Mouse (Mus musculus) kidney, adult 9 months (tissue): ENCODE measurements around the gene Dnajc1.

ENCODE experiments used
- DNase-seq: peaks from one replicate; pipeline ENCODE4 v3.0.0; 2022

Dnajc1 gene

DNA sequence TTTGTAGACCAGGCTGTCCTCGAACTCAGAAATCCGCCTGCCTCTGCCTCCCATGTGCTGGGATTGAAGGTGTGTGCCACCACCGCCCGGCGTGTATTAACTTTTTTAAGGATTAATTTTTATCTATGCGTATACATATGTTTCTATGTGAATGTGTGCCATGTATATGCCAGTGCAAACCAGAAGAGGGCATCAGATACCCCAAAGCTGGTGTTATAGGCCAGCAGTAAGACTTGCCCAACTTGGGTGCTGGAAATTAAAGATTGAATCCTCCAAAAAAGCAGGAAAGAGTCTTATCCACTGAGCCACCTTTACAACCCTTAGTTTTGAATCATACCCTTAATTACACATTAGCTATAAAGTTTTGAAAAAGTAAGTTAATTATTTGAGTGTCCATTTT lies 107.5 kb downstream of the Dnajc1 start:
- peak; percentile 4 for DNase-seq

DNA sequence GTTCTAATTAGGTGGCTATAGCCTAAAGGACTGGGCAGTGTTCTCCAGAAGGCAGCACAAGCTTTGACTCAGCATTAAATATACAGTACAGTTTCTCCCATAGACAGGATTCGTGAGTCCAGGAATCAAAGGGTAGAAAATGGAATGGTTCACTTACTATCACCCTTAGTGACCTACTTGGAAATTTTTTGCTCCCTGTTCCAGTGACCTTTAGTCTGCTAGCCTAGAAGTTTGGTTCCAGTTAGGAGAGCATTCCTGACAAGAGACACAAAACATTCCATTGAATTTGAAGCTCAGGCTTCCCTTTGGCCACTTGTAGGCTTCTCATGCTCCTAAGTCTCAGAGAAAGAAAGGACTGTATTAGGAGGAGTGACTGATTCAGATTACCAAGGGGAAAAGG lies 126.9 kb downstream of the Dnajc1 start:
- DNase-seq, result peak; percentile 60

DNA sequence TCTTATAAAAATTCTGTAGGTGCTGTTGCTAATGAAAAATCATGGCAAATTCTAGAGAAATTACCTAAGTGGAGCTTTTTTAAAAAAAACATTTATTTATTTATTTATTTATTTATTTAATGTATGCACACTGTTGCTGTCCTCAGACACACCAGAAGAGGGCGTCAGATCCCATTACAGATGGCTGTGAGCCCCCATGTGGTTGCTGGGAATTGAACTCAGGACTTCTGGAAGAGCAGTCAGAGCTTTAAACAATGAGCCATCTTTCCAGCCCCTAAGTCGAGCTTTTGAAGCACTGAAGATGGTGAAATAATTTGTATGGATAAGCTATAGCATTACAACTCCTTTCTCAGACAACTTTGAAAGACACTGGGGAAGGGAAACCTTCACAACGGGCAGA lies 128.1 kb downstream of the Dnajc1 start:
- DNase-seq, result no peak

DNA sequence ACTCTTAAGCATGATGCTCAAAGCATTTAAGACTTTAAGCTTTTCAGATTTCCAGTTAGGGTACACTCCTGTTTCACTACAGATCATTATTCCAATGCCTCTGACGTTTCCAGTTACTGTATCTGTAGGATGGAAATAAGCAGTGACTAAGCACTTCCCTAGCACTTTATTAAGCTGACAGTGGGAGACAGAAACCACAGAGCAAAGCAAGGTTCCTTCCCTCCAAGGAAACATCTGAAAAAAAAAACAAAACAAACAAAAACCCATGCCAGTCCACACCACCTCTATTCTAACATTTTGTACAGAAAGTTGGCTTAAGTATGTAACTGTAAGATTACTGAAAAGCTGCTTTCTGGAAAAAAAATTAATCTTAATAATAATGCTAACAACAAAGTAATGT lies 130.3 kb downstream of the Dnajc1 start:
- no peak for DNase-seq

DNA sequence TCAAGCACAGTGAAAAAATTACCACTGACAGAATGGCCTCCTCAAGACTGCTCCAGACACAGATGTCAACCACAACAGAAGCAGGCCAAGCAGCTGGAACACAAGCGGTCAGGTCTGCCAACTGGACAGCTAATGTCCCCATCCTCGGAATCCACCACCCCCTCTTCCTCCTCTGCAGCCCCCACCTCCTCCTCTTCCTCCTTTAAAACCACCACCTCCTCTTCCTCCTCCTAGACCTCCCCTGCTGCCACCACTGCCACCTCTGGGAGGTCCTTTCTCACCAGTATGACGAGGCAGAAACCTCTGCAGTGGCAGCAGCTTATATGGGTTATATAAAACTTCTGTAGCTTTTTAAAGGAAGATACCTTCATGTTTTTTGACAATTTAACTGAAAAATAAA lies 143.4 kb downstream of the Dnajc1 start:
- no peak for DNase-seq

DNA sequence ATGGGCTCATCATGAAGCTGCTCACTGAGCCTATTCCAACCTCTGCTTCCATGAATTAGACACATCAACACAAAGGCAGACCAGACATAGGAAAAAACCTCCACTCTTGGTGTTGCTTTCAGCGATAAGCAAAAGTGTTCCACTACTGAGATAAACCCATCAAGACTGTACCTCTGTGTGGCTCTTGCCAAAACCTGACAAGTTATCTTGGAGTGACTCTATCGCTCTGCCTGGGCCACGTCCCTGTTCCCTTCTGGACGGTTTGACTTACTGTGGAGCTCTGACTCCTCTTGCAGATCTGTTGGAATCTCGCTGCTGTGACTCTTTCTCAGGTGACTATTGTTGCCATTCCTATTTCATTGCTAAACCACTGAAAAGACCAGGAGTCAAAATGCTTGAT lies 157.1 kb downstream of the Dnajc1 start:
- DNase-seq, result no peak

DNA sequence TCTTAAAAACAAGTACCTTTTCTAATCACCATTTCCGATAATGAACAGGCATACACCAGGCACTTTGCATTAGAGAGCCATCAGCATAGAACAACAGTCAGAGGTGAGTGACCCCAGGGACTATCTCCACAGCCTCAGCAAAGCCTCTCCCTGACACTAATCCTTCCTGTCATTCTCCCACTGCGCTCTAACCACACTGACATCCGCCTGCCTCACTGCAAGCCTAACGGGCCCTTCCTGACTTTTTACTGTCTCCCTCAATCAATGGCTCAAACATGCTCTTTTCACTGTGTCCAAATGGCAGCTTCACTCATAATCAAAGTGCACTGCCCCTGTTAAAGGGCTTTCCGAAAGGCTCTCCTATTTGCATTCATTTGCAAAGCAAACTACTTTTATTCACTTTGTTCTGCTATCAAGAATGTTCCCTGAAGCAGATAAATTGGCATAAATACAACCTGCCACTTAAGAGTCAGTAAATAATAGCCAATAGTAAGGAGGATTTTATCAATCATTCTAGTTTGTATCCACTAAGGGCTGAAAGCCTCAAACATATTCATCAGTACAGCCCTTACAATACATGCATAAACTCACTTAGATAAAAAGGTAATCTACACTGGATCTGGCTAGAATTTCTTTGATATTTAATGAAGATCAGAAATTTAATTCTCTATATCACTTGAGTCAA lies 159.6 kb downstream of the Dnajc1 start:
- no peak for DNase-seq

DNA sequence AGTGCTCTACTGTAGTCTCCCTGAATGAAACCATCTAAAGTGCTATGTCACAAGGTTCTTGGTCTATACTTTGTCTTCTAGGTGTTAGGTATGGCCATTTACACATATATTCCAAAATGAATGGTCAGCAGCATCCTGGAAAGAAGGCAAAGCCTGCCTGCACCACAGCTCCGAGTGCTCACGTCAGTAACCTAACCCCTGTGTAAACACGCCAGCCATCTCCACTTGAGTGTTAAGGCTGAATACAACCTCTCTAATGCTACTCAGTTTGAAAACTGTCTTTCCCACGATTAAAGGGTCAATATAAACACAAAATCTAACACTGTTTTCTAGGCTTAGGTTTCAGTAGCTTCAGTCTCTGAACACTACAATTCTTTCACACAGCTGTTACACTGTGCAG lies 161.5 kb downstream of the Dnajc1 start:
- DNase-seq, result no peak

DNA sequence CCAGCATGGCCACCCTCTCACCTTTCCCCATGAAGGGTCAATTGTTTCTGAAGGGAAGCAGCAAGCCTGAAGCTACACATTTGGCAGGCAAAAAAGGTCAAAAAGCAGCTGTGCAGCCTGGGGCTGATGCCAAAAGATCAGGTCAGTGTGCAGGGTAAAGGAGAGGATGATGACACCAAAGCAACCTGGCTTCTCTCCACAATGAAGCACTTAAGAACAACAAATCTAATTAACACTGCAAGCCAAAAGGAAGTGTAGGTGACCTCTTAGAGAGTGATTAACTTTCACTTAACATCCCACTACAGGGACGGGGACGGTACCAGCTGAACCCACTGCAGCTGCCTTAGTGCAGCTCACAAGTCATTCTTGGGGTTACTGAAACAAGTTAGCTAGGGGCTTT lies 163.4 kb downstream of the Dnajc1 start:
- DNase-seq, result peak; percentile 59

DNA sequence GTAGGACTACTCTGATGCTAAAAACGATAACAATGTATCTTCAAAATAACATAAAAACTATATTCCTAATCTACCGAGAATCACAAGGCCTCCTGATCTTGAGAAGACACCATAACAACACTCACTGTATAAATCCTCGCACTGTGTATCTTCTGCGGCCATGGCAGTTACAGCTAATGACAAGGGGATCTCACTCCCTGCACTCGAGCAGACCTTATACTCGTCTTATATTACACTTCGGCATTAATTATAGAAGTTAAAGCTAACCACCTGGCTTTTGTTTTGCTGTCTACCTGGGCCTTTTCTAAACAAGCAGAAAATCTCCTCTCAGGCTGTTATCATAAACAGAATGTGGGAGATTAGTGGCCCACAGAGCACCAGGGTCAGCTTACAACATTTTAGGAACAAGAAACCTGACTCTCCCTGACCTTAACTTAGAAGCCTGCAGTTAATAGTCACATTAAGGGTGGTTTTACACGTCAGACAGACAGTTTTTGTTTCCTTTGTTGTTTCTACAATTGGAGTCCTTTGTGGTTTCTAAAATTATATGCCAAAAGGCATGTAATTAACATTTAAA lies 164.1 kb downstream of the Dnajc1 start:
- no peak for DNase-seq

DNA sequence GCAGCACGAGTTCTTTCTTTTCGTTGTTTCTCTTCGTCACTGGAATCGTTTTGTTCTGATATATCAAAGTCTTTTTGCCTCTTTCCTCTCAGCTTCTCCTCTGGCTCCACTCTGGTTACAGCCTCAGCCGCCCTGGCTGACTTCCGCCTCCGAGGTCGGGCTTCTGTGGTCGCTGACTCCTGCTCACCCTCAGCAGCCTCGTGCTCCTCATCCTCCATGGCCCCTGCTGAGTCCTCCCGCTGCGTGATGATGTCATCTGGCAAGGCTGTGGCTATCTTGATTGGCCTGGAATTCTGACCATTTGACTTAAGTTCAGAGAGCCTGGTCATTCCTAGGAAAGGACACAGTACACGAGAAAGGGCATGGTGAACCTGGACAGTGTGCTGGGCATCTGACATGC lies 173.1 kb downstream of the Dnajc1 start:
- no peak for DNase-seq

DNA sequence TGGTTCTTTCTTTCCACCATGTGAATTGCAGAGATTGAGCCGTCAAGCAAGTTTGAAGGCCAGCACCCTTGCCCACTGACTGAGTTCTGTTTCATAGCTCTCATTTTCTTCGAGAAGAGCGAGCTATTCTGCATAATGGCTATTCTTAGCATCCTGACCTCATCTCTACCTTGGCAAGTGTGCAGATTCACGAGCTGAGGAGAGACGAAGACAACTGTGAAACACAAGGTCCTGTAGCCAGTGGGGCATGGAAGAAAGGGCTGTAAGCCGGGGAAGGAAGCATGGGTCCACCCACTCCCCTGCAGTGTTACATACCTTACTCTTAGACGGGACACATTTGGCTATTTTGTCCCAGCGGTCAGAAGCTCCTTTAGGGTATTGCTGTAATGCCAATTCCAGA lies 173.5 kb downstream of the Dnajc1 start:
- DNase-seq, result no peak

DNA sequence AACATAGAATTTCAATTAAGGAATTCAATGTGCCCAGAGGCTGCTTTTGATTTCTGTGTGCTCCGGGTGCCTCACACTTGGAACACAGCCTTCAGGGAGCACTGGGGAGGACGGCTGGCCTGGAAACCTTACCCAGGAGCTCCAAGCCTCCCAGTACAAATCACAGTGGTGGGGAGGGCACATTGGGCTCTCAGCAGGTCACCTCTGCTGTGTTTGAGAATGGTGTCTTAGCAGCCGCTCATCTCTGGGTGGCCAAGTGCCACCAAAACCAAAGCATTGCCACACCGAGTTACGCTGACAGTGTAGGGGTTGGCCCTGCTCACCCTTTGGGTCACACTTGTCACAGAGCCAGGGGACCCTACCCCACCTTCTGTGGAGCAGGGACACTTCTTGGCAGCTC lies 174.1 kb downstream of the Dnajc1 start:
- no peak for DNase-seq

DNA sequence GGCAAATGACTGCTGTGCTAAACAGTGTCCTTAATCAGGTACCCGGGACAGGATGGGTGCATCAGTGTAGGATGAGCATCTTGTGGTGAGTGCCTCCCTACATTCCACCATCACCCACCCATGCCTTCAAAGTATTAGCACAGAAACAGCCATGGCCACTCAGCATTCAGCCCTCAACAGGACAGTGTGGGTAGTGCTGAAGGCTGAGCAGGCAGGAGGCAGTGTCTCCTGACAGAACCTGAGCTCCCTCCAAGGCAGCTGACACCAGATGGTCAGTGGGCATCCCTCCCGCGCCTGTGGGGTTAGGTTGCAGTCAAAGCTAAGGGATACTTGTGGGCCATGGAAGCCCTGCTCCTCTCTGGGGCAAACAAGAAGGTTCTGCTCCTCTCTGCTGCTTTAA lies 174.8 kb downstream of the Dnajc1 start:
- no peak for DNase-seq

DNA sequence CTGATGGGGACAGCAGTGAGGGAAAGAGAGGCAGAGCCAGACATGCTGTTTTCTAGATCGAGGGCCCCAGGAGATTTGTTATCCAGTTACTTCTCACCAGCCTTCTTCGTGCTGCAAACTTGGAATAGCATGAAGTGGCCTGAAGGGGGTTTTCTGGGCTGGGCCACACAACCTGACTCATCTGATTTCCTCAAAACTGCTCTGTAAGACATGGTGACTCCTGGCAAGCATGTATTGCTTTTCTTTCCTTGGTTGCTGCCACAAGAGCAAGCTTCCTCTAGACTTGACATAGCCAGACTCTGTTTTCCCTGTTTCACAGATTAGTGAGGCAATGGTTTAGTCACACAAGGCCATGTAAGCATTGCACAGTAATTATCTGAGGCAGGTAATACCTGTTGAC lies 178.6 kb downstream of the Dnajc1 start:
- DNase-seq, result no peak

DNA sequence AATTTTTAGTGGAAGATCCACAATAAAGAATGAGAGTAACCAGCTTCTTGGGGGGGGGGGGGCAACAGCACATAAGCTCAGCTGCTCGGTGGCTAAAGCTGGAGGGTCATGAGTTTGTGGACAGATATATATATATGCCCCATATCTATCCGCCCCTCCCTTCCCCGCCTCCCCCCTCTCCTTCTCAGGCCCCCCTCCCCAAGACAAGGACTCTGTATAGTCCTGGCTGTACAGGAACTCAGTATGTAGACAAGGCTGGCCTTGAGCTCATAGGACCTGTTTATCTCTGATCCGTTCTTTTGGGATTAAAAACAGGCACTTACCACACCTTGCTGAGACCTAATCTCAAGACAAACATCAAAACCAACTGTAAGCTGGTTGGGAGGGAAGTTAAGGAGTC lies 182.7 kb downstream of the Dnajc1 start:
- DNase-seq, result no peak

DNA sequence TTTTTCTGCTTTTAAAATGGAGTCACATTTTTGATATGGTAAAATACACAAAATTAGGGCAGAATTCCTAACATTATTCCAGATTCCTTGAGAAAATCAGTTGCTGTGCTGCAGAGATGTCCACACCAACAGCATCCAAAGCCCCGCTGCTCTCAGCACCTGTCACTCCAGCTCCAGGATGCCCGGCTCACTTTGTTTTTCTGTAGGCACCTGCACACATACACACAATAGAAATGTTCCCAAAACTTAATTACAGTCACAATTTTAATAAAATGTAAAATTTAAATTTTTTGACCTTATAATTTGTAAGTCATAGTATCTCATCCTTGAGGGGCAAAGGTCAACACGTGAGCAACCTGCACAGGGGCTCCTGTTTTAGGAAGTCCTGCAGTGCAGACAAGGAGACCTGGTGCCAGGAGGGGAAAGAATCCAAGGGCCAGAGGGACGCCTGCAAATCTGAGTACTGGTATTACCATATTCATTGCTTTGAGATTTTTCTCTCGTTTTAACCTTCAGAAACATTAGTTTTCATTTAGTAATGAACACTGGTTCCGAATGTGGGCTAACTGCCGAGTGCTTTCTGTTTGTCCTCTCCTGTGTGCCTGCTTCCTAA lies 183.3 kb downstream of the Dnajc1 start:
- DNase-seq, result no peak

DNA sequence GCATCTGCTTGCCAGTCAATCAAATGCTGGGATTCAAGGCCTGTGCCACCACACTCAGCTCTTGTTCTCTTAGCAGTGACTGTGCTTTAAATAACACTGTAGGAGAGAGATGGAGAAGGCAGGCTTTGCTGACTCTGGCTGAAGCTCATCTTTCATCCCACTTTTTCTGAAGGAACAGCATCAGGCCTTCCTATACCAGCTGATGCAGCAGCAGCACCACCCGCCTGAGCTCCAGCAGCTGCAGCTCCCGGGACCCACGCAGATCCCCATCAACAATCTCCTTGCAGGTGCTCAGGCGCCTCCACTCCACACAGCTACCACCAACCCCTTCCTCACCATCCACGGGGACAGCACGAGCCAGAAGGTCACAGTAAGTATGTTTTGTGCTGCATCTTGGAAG lies 184.1 kb downstream of the Dnajc1 start:
- DNase-seq, result no peak

DNA sequence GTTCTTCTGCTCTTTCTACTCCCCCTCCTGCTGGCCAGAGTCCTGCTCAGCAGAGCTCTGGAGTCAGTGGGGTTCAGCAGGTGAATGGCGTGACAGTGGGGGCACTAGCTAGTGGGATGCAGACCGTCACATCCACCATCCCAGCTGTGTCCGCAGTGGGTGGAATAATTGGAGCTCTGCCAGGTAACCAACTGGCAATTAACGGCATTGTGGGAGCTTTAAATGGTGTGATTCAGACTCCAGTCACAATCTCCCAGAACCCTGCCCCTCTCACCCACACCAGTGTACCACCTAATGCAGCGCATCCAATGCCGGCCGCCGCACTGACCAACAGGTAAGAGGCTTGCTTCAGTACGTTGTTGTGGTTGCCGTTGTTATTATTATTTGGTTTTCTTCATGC lies 185.8 kb downstream of the Dnajc1 start:
- DNase-seq, result no peak

DNA sequence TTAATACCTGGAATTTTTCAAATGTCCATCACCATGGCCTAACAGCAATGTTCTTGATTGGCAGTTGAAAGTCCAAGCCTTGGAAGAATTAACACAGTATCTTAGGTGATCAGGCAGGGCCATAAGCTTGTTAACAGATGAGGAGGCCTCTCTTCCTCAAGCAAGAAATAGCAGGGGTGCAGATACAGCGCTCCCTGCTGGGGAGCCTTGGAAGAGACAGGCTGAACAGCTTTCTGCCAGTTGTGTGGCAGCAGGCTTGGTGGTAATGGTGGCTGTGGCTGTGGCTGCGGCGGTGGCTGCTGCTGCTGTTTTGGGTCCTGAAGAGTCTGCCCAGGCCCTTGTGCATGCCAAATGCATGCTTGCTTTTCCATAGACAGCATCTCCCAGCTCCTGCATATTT lies 187.5 kb downstream of the Dnajc1 start:
- peak; percentile 74 for DNase-seq

DNA sequence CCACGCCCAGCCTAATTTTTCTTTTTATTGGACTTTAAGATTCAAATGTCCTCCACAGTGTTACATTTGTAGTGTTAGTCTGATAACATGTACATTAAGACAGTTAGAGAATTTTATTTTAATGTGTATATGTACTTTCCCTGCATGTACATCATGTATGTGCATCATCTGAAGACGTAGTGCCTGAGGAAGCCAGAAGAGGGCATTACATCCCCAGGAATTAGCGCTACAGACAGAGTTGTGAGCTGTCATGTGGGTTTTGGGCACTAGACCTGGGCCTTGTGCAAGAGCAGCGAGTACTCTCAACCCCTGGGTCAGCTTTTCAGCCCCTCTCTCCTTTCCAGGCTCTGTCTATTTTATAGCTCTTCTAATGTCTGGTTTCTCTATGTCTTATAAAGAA lies 189.7 kb downstream of the Dnajc1 start:
- no peak for DNase-seq

DNA sequence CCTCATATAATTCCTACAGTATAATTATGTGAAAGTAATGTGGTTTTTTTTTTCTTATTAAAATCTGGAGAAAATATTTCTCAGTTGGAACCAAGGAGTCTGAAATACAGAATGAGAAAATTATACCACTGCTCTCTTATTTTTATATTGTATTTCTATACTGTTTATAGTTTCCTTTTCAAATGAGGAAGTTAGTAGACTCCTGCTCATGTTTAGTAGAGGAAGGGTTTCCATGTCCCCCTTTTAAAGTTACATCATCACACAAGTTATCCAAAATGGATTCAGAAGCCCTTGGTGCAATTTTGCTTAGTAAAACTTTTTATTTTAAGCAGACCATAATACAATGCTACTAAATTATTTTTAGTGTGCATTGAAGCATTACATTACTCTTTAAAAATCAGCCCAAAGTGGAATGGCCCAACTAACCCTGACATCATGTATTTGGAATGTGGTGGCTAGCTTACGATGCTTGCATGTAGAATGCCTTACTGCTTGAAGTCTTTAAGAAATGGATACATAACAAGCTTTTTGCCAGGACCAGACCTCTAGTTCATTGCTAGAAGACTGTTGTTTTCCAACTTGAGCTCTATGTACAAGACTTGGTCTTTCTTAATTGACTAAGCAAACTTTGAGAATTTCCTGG lies 190.7 kb downstream of the Dnajc1 start:
- DNase-seq, result no peak

DNA sequence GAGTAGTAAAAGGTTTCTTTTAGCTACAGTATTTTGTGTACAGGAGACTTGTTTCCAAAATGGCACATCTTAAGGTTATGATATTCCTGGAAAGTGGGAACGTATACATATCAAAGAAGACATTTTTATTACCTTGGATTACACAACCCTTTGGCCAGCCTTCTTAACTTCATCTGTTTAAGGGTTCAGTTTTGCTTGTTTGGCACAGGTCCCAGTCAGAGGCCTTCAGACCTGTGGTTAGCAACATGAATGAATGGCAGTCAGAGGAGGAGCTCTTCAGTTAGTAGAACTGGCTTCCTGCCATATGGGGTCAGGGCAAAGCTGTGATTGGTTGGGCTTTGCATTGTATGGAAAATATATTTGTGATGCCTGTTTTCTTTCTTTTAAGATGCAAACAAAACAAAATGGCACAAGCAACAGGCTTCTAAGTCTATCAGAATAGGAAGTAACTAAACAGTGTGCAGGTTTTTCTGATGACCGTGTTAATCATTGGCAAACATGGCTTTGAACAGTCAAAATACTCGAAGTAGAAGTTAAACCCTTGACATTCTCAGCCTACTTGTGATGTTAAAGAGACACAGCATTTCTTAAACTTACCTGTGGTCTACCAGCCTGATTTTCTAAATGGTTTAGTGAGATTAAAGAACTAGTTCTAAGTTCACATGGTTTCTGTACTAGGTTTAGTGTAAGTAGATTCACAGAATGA lies 196.8 kb downstream of the Dnajc1 start:
- DNase-seq, result peak; percentile 77

DNA sequence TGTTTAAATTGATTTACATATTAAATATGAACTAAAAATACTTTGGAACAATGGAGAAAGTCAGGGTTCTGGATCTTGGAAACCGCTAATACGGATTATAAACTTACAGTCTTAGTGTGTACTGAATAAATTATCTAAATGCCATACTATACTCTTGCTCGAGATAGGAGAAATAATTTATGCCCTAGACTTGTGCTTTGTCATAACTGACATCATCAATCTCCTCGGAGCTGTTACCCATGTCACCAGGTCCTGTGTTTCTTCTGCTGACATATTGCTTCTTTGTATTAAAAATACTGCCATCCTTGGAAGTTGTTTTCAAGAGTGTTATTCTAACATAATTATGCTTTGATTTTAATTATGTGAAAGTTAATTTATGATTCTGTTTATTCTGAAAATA lies 197.3 kb downstream of the Dnajc1 start:
- DNase-seq, result no peak
